Mouse (Mus musculus): ENCODE data around the gene Oxsr1. TPM values are rescaled to one million over a fixed set of nuclear protein-coding genes. Genes with fewer than 3 reads are reported as not detected.

Oxsr1 gene
- total and polyA plus RNA-seq, 3 experiments: 17.4 to 51.7 (median 45.6) TPM

GRCm38 (mm10) chr9:119214601-119215000, 107.6 kb downstream of the Oxsr1 start:
- no peak for TF ChIP-seq EP300 (IDR thresholded peaks at IDR 0.05; ENCODE audit: insufficient read depth, low read depth, low read length)
- no peak for TF ChIP-seq CTCF (IDR thresholded peaks at IDR 0.05)
- no peak for TF ChIP-seq POLR2A (IDR thresholded peaks at IDR 0.05; ENCODE audit: insufficient read depth, low read depth, low read length)
- Histone ChIP-seq H3K4me3 (no peak overlapping the region), H3K27ac (no peak overlapping the region), H3K36me3 (ENCODE audit: control insufficient read depth, insufficient read depth, low read length) (no peaks in the 10 kb centered on the region), H3K4me1 (ENCODE audit: control insufficient read depth, insufficient read depth, low read length) (no peaks in the 10 kb centered on the region), H3K79me2 (replicated peaks; ENCODE audit: control insufficient read depth, insufficient read depth, low read length) (no peaks in the 10 kb centered on the region), H3K27me3 (ENCODE audit: control insufficient read depth, insufficient read depth, low read length) (no peaks in the 10 kb centered on the region), H3K9ac (ENCODE audit: low read depth, low read length) (no peak overlapping the region)
- 71% methylated on average over 6 of the region's 6 CpGs for WGBS
- intact Hi-C loops (cut with DNase I): no loop called here
- DNase-seq: no peak

GRCm38 (mm10) chr9:119212996-119213395, 109.2 kb downstream of the Oxsr1 start:
- 76% methylated on average over 8 of the region's 8 CpGs for WGBS
- Histone ChIP-seq H3K79me2 (replicated peaks; ENCODE audit: control insufficient read depth, insufficient read depth, low read length) (no peaks in the 10 kb centered on the region), H3K27me3 (ENCODE audit: control insufficient read depth, insufficient read depth, low read length) (no peaks in the 10 kb centered on the region), H3K36me3 (ENCODE audit: control insufficient read depth, insufficient read depth, low read length) (no peaks in the 10 kb centered on the region), H3K27ac (no peak overlapping the region), H3K4me3 (no peak overlapping the region), H3K4me1 (ENCODE audit: control insufficient read depth, insufficient read depth, low read length) (no peaks in the 10 kb centered on the region), H3K9ac (ENCODE audit: low read depth, low read length) (no peak overlapping the region)
- no peak for DNase-seq
- no peak for TF ChIP-seq POLR2A (IDR thresholded peaks at IDR 0.05; ENCODE audit: insufficient read depth, low read depth, low read length)
- no peak for TF ChIP-seq CTCF (IDR thresholded peaks at IDR 0.05)
- no peak for TF ChIP-seq EP300 (IDR thresholded peaks at IDR 0.05; ENCODE audit: insufficient read depth, low read depth, low read length)
- intact Hi-C loops (cut with DNase I): no loop called here

- TF ChIP-seq CTCF (IDR thresholded peaks at IDR 0.05) (no peak), POLR2A (IDR thresholded peaks at IDR 0.05; ENCODE audit: insufficient read depth, low read depth, low read length) (no peak), EP300 (IDR thresholded peaks at IDR 0.05; ENCODE audit: insufficient read depth, low read depth, low read length) (no peak)
- no peak within 1 kb of the TSS for H3K4me3 ChIP-seq
- WGBS: 89% methylated on average over 4 of the region's 4 CpGs
- intact Hi-C loops (cut with DNase I): no loop called here
- no peak within 1 kb of the TSS for H3K27ac ChIP-seq
- H3K27me3 ChIP-seq (ENCODE audit: control insufficient read depth, insufficient read depth, low read length): no peaks in the 10 kb centered on the region
- H3K79me2 ChIP-seq (replicated peaks; ENCODE audit: control insufficient read depth, insufficient read depth, low read length): no peaks in the 10 kb centered on the region
- H3K4me1 ChIP-seq (ENCODE audit: control insufficient read depth, insufficient read depth, low read length): no peaks in the 10 kb centered on the region
- DNase-seq: no peak
- no peaks in the 10 kb centered on the region for H3K36me3 ChIP-seq (ENCODE audit: control insufficient read depth, insufficient read depth, low read length)
- H3K9ac ChIP-seq (ENCODE audit: low read depth, low read length): no peak within 1 kb of the TSS
Measured at GRCm38 (mm10) chr9:119208998-119209397, 113.2 kb downstream of the Oxsr1 start, which contains the start of gene Slc22a13. Gene Slc22a13 (minus strand): TSS chr9:119209098.

GRCm38 (mm10) chr9:119207113-119207512, 115.1 kb downstream of the Oxsr1 start:
- H3K9ac ChIP-seq (ENCODE audit: low read depth, low read length): no peak overlapping the region
- intact Hi-C loops (cut with DNase I): no loop called here
- 63% methylated on average over 4 of the region's 4 CpGs for WGBS
- no peak overlapping the region for H3K27ac ChIP-seq
- H3K27me3 ChIP-seq (ENCODE audit: control insufficient read depth, insufficient read depth, low read length): no peaks in the 10 kb centered on the region
- H3K36me3 ChIP-seq (ENCODE audit: control insufficient read depth, insufficient read depth, low read length): no peaks in the 10 kb centered on the region
- H3K4me1 ChIP-seq (ENCODE audit: control insufficient read depth, insufficient read depth, low read length): no peaks in the 10 kb centered on the region
- H3K4me3 ChIP-seq: no peak overlapping the region
- no peak for DNase-seq
- H3K79me2 ChIP-seq (replicated peaks; ENCODE audit: control insufficient read depth, insufficient read depth, low read length): no peaks in the 10 kb centered on the region
- TF ChIP-seq POLR2A (IDR thresholded peaks at IDR 0.05; ENCODE audit: insufficient read depth, low read depth, low read length): no peak

- intact Hi-C loops (cut with DNase I): no loop called here
- 74% methylated on average over 2 of the region's 2 CpGs for WGBS
- no peaks in the 10 kb centered on the region for H3K4me1 ChIP-seq (ENCODE audit: control insufficient read depth, insufficient read depth, low read length)
- no peak overlapping the region for H3K4me3 ChIP-seq
- no peak overlapping the region for H3K9ac ChIP-seq (ENCODE audit: low read depth, low read length)
- no peak overlapping the region for H3K27ac ChIP-seq
- TF ChIP-seq EP300 (IDR thresholded peaks at IDR 0.05; ENCODE audit: insufficient read depth, low read depth, low read length): no peak
- no peak for TF ChIP-seq POLR2A (IDR thresholded peaks at IDR 0.05; ENCODE audit: insufficient read depth, low read depth, low read length)
- TF ChIP-seq CTCF (IDR thresholded peaks at IDR 0.05): no peak
- no peaks in the 10 kb centered on the region for H3K79me2 ChIP-seq (replicated peaks; ENCODE audit: control insufficient read depth, insufficient read depth, low read length)
- no peak for DNase-seq
- no peaks in the 10 kb centered on the region for H3K36me3 ChIP-seq (ENCODE audit: control insufficient read depth, insufficient read depth, low read length)
- no peaks in the 10 kb centered on the region for H3K27me3 ChIP-seq (ENCODE audit: control insufficient read depth, insufficient read depth, low read length)
Measured at GRCm38 (mm10) chr9:119206666-119207065, 115.6 kb downstream of the Oxsr1 start.

- TF ChIP-seq EP300 (IDR thresholded peaks at IDR 0.05; ENCODE audit: insufficient read depth, low read depth, low read length) (no peak), CTCF (IDR thresholded peaks at IDR 0.05) (no peak), POLR2A (IDR thresholded peaks at IDR 0.05; ENCODE audit: insufficient read depth, low read depth, low read length) (no peak)
- Histone ChIP-seq H3K36me3 (ENCODE audit: control insufficient read depth, insufficient read depth, low read length) (no peaks in the 10 kb centered on the region), H3K9ac (ENCODE audit: low read depth, low read length) (no peak overlapping the region), H3K27me3 (ENCODE audit: control insufficient read depth, insufficient read depth, low read length) (no peaks in the 10 kb centered on the region), H3K79me2 (replicated peaks; ENCODE audit: control insufficient read depth, insufficient read depth, low read length) (no peaks in the 10 kb centered on the region), H3K4me3 (no peak overlapping the region), H3K27ac (no peak overlapping the region), H3K4me1 (ENCODE audit: control insufficient read depth, insufficient read depth, low read length) (no peaks in the 10 kb centered on the region)
- intact Hi-C loops (cut with DNase I): no loop called here
- WGBS: 83% methylated on average over 5 of the region's 5 CpGs
- DNase-seq: no peak
Measured at GRCm38 (mm10) chr9:119205756-119206155, 116.5 kb downstream of the Oxsr1 start.
